Mouse (Mus musculus) myocyte (in vitro differentiated cells): ENCODE data around the gene Irf6. TPM values are rescaled to one million over a fixed set of nuclear protein-coding genes. Genes with fewer than 3 reads are reported as not detected.

ENCODE experiments used
- H3K27me3 ChIP-seq: one replicate; pipeline ENCODE4 v1.6.1; 2011; ENCODE audit not compliant: control insufficient read depth, insufficient read depth, insufficient read length
- H3K36me3 ChIP-seq: one replicate; pipeline ENCODE4 v1.6.1; 2011; ENCODE audit not compliant: control insufficient read depth, insufficient read depth
- H3K4me2 ChIP-seq: one replicate; pipeline ENCODE4 v1.6.1; 2011; ENCODE audit warnings: low read depth, control low read depth
- H3K4me3 ChIP-seq: one replicate; pipeline ENCODE4 v1.5.1; 2011; ENCODE audit warnings: mild to moderate bottlenecking, control low read depth, moderate library complexity
- H3K79me2 ChIP-seq: one replicate; pipeline ENCODE4 v1.6.1; 2011; ENCODE audit not compliant: control insufficient read depth, insufficient read depth
- H3ac ChIP-seq: one replicate; pipeline ENCODE4 v1.6.1; 2011; ENCODE audit not compliant: control insufficient read depth, insufficient read length
- CEBPB ChIP-seq: IDR thresholded peaks from 2 replicates; pipeline ENCODE4 v1.6.1; 2011; ENCODE audit warnings: mild to moderate bottlenecking, moderate library complexity; ENCODE audit not compliant: poor library complexity, insufficient read depth, severe bottlenecking
- E2F4 ChIP-seq: IDR thresholded peaks from one replicate; pipeline ENCODE4 v1.6.1; 2011; ENCODE audit warnings: mild to moderate bottlenecking, control low read depth, moderate library complexity; ENCODE audit not compliant: insufficient read depth
- MAX ChIP-seq: IDR thresholded peaks from one replicate; pipeline ENCODE4 v1.6.1; 2011; ENCODE audit warnings: low read depth, mild to moderate bottlenecking, control low read depth
- MYOD1 ChIP-seq, 3 experiments: IDR thresholded peaks; one replicate each; pipeline ENCODE4 v1.6.1; 2011; ENCODE audit warnings: control low read depth in 2 of 3, low read depth in 2 of 3, mild to moderate bottlenecking in 2 of 3, moderate library complexity in 1 of 3; ENCODE audit not compliant: insufficient read length in 2 of 3, control insufficient read depth in 1 of 3
- MYOG ChIP-seq, 3 experiments: IDR thresholded peaks; one replicate each; pipeline ENCODE4 v1.6.1; 2011; ENCODE audit warnings: control low read depth in 2 of 3, low read depth in 2 of 3, mild to moderate bottlenecking in 2 of 3; ENCODE audit not compliant: insufficient read length in 2 of 3, control insufficient read depth in 1 of 3, insufficient read depth in 1 of 3
- POLR2A ChIP-seq: IDR thresholded peaks from one replicate; pipeline ENCODE4 v1.6.1; 2011; ENCODE audit warnings: low read depth, mild to moderate bottlenecking, control low read depth, moderate library complexity; ENCODE audit not compliant: insufficient read length
- POLR2AphosphoS2 ChIP-seq: IDR thresholded peaks from one replicate; pipeline ENCODE4 v1.6.1; 2011; ENCODE audit warnings: low read depth, control low read depth; ENCODE audit not compliant: insufficient read length
- REST ChIP-seq: IDR thresholded peaks from one replicate; pipeline ENCODE4 v1.6.1; 2011; ENCODE audit warnings: mild to moderate bottlenecking, control low read depth, moderate library complexity; ENCODE audit not compliant: insufficient read depth, insufficient read length
- SRF ChIP-seq: IDR thresholded peaks from one replicate; pipeline ENCODE4 v1.6.1; 2011; ENCODE audit warnings: low read depth; ENCODE audit not compliant: control insufficient read depth, insufficient read length
- TCF12 ChIP-seq: IDR thresholded peaks from one replicate; pipeline ENCODE4 v1.6.1; 2011; ENCODE audit warnings: mild to moderate bottlenecking, control low read depth; ENCODE audit not compliant: poor library complexity, insufficient read depth, severe bottlenecking
- TCF3 ChIP-seq: IDR thresholded peaks from one replicate; pipeline ENCODE4 v1.6.1; 2011; ENCODE audit warnings: low read depth, control low read depth; ENCODE audit not compliant: insufficient read length
- USF1 ChIP-seq: IDR thresholded peaks from one replicate; pipeline ENCODE4 v1.6.1; 2011; ENCODE audit warnings: low read depth, mild to moderate bottlenecking, control low read depth, moderate library complexity
- polyA plus RNA-seq: library from polyadenylated mRNA; unstranded; fragments of >200 nt; fragmentation: generic; extraction: Trizol; gene quantifications from one replicate; pipeline ENCODE4 v1.2.1, GENCODE M21; 2012; ENCODE audit warnings: missing spikeins

Irf6 gene
- polyA plus RNA-seq, 1 experiment = 0.73 TPM

DNA sequence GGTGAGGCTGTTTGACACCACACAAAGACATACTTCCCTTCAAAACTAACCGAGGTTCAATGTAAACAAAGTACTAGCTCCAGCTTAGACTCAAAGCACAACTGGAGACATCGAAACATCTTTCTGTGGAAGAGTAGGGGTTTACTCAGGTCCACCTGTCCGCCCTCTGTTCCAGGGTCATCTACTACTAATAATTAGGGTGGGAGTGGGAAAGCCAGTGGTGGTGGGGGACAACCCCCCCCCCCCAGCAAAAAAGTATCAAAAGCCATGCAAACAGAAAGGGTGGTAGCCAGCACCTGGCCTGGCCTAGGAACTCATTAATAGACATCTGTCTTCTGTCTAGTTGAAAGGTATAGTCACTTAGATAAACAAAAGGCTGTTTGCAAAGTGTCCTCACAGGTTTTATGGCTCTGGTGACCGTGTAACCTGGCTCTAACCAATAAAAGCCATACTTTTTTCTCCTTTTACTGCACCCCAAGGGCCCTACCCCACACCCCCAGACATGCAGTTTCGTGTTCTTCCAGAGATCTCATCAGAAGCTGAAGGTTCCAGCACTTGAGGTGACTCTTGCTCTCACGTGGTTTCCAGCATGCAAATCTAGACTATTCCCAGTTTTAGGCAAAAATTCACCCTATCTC, 21.5 kb upstream of the Irf6 start:
- no peak overlapping the region for H3ac ChIP-seq
- H3K4me2 ChIP-seq = no peak overlapping the region
- TF ChIP-seq POLR2AphosphoS2 = no peak
- H3K27me3 ChIP-seq = peaks cover 6% of the 10 kb centered on the region
- peaks cover 26% of the 10 kb centered on the region for H3K79me2 ChIP-seq
- no peak overlapping the region for H3K4me3 ChIP-seq
- H3K36me3 ChIP-seq = peaks cover 12% of the 10 kb centered on the region

DNA sequence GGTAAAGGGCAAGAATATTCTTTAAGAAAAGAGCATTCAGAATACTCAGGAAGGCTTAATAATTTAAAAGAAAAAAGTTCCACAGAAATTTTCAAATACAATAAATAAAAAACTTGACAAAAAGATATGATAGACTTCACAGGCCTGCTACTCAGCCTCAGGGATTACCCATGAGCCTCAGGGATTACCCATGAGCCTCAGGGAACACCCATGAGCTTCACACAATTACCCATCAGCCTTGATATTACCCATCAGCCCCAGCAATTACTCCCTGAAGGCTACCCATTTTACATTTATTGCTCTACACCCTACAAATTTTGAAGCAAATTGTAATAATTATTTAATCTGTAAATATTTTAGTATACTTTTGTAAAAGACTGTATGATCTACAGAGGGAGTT, 20.5 kb upstream of the Irf6 start:
- Histone ChIP-seq H3K79me2 (peaks cover 26% of the 10 kb centered on the region), H3ac (no peak overlapping the region), H3K4me2 (no peak overlapping the region), H3K27me3 (peaks cover 6% of the 10 kb centered on the region), H3K36me3 (peaks cover 10% of the 10 kb centered on the region), H3K4me3 (no peak overlapping the region)
- TF ChIP-seq CEBPB (no peak), E2F4 (no peak), SRF (no peak), USF1 (no peak), TCF3 (no peak), MYOD1 (IDR thresholded peaks at IDR 0.05; ENCODE audit: control insufficient read depth in 1 of 3, insufficient read length in 2 of 3, low read depth in 2 of 3) (no peak), TCF12 (no peak), MAX (no peak), MYOG (IDR thresholded peaks at IDR 0.05; ENCODE audit: control insufficient read depth in 1 of 3, insufficient read depth in 1 of 3, insufficient read length in 2 of 3, low read depth in 2 of 3) (no peak), POLR2AphosphoS2 (no peak), POLR2A (no peak), REST (no peak)

DNA sequence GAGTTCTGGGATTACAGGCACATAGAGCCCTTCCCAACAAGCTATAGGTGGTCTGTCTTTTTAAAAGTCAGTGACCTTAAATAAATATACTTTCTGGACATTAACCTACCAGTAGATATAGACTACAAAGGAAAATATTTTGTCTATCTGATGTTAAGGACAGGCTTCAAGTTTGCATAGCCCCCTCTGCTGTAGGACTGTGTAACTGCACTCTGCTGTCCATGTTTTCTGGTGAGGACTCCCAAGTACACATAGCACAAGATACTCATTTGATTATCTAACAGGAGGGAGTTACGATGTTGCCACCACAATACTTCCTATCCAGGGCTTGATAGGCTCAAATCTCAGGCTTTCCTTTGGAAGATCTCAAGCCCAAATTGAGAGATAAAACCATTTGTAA, 19.2 kb upstream of the Irf6 start:
- no peak overlapping the region for H3K4me2 ChIP-seq
- H3K36me3 ChIP-seq = no peaks in the 10 kb centered on the region
- no peak overlapping the region for H3K4me3 ChIP-seq
- H3K27me3 ChIP-seq = peaks cover 6% of the 10 kb centered on the region
- H3K79me2 ChIP-seq = peaks cover 13% of the 10 kb centered on the region
- H3ac ChIP-seq = no peak overlapping the region
- TF ChIP-seq MAX = no peak
- no peak for TF ChIP-seq POLR2A
- TF ChIP-seq TCF12 = no peak
- no peak for TF ChIP-seq E2F4
- no peak for TF ChIP-seq POLR2AphosphoS2
- TF ChIP-seq USF1 = no peak
- TF ChIP-seq REST = no peak
- TF ChIP-seq SRF = no peak
- no peak for TF ChIP-seq MYOD1 (IDR thresholded peaks at IDR 0.05; ENCODE audit: control insufficient read depth in 1 of 3, insufficient read length in 2 of 3, low read depth in 2 of 3)
- no peak for TF ChIP-seq MYOG (IDR thresholded peaks at IDR 0.05; ENCODE audit: control insufficient read depth in 1 of 3, insufficient read depth in 1 of 3, insufficient read length in 2 of 3, low read depth in 2 of 3)

DNA sequence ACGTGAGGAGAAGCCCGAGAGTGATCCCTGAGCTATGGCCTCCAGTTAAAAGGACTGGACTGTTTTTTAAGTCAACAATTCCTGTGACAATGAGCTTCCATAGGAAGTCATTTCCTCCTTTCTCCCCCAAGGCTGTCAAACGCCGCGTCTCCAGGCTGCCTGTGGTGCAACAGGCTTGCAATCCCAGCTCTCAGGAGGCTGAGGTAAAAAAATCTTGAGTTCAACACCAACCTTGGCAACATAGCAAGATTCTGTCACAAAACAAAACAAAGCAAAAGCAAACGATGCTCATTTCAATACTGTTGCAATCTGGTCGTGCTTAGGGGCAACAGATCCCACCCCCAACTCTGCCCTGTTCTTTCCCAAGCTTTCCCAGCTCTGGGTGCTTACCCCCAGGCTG, 14.8 kb upstream of the Irf6 start:
- Histone ChIP-seq H3K4me2 (peak overlapping the region; percentile 58), H3K36me3 (no peaks in the 10 kb centered on the region), H3K27me3 (peaks cover 11% of the 10 kb centered on the region), H3ac (no peak overlapping the region), H3K4me3 (no peak overlapping the region), H3K79me2 (no peaks in the 10 kb centered on the region)
- no peak for TF ChIP-seq MYOD1 (IDR thresholded peaks at IDR 0.05; ENCODE audit: control insufficient read depth in 1 of 3, insufficient read length in 2 of 3, low read depth in 2 of 3)
- no peak for TF ChIP-seq POLR2AphosphoS2
- peak; percentile 94 for TF ChIP-seq CEBPB

DNA sequence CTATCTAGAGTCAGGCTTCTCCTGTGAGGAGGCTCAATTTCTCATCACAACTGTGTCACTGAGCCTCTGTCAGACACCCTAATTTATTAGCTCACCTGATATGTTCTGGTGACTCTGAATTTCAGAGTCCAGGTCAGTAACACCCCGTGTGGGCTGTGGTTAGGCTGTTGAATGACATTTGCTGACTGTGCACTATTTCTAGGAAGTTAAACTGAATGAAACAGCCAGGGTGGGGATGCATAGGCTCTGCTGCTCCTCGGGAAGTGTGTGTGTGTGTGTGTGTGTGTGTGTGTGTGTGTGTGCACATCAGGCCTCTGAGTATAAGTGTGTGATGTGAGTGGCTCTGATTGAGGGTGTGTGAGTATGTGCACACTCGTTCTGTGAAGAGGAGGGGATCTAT, 14.2 kb upstream of the Irf6 start:
- H3K36me3 ChIP-seq = no peaks in the 10 kb centered on the region
- peak overlapping the region; percentile 58 for H3K4me2 ChIP-seq
- H3ac ChIP-seq = no peak overlapping the region
- TF ChIP-seq MYOD1 (IDR thresholded peaks at IDR 0.05; ENCODE audit: control insufficient read depth in 1 of 3, insufficient read length in 2 of 3, low read depth in 2 of 3) = no peak
- TF ChIP-seq REST = no peak
- no peak for TF ChIP-seq USF1
- no peak for TF ChIP-seq SRF
- TF ChIP-seq E2F4 = no peak
- no peak for TF ChIP-seq MAX
- TF ChIP-seq MYOG (IDR thresholded peaks at IDR 0.05; ENCODE audit: control insufficient read depth in 1 of 3, insufficient read depth in 1 of 3, insufficient read length in 2 of 3, low read depth in 2 of 3) = no peak
- no peak for TF ChIP-seq POLR2AphosphoS2
- TF ChIP-seq CEBPB = no peak
- no peak for TF ChIP-seq POLR2A
- TF ChIP-seq TCF12 = no peak
- TF ChIP-seq TCF3 = no peak
- H3K79me2 ChIP-seq = no peaks in the 10 kb centered on the region
- H3K27me3 ChIP-seq = peaks cover 11% of the 10 kb centered on the region
- no peak overlapping the region for H3K4me3 ChIP-seq
